ENCODE assay signal across 8 mouse cellular contexts in the genomic region with DNA sequence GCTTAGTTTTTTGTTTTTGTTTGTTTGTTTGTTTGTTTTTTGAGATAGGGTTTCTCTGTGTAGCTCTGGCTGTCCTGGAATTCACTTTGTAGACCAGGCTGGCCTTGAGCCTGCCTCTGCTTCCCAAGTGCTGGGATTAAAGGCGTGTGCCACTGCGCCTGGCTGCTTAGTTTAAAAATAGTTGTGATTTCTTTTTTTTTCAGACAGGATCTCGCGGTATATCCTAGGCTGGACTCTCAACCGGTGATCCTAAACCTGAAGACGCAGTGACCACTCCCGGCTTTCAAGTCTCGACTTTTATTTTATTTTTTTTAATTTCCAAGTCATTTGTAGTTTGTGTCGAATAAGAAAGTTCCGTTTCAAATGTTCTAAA. TPM values are rescaled to one million over a fixed set of nuclear protein-coding genes. Genes with fewer than 3 reads are reported as not detected.
A peak's percentile ranks its signal among the peaks of the same experiment; 100 is the strongest.
DNase-seq lines count a peak whose midpoint lies in the region; ATAC-seq and TF ChIP-seq lines count a peak whose summit lies in the region.

No protein-coding gene starts in this region.

- no peak for TF ChIP-seq RAD21 in CH12.LX (IDR thresholded peaks at IDR 0.05; ENCODE audit: low read depth, low read length)

- H3K9ac ChIP-seq in CH12.LX (ENCODE audit: insufficient read depth, low read depth), result no peak overlapping the region
- no peak overlapping the region for H3K9ac ChIP-seq in intestine, postnatal 0 days (ENCODE audit: low read depth, low read length)
- no peak overlapping the region for H3K9ac ChIP-seq in midbrain, embryonic 15.5 days

- no peak overlapping the region for H3K27ac ChIP-seq in CH12.LX (ENCODE audit: insufficient read depth, low read depth)
- H3K27ac ChIP-seq in intestine, postnatal 0 days (ENCODE audit: low read depth, low read length), result peak overlapping the region; percentile 84; the same call in 1 of the 2 replicates
- no peak overlapping the region for H3K27ac ChIP-seq in midbrain, embryonic 15.5 days

- H3K4me2 ChIP-seq in CH12.LX (ENCODE audit: insufficient read depth, low read depth, poor library complexity, severe bottlenecking), result peak overlapping the region; percentile 45; the same call in 1 of the 2 replicates
- H3K4me2 ChIP-seq in intestine, postnatal 0 days (replicated peaks; ENCODE audit: low read depth), result peak overlapping the region; percentile 55
- H3K4me2 ChIP-seq in midbrain, embryonic 15.5 days, result peak overlapping the region; percentile 52

- H3K27me3 ChIP-seq in CH12.LX (replicated peaks), result no peaks in the 10 kb centered on the region
- no peaks in the 10 kb centered on the region for H3K27me3 ChIP-seq in erythroblast, embryonic 14.5 days (ENCODE audit: control insufficient read depth)
- H3K27me3 ChIP-seq in intestine, postnatal 0 days (replicated peaks; ENCODE audit: control insufficient read depth, insufficient read depth, low read length), result no peaks in the 10 kb centered on the region
- no peaks in the 10 kb centered on the region for H3K27me3 ChIP-seq in midbrain, embryonic 15.5 days (replicated peaks)

- in situ Hi-C loops in CH12.LX (cut with MboI; ENCODE audit: low pct_ligation_motif_present, low pct_unique_long_range_greater_than_20kb, low sequenced_read_pairs), result no loop called here

- peak overlapping the region in 1 of 3 experiments; percentile 50 for H3K4me3 ChIP-seq in CH12.LX (replicated peaks in 1 of 3; ENCODE audit: low read depth in 2 of 3, low read length in 2 of 3, poor library complexity in 1 of 3)
- peak overlapping the region; percentile 72 for H3K4me3 ChIP-seq in erythroblast, embryonic 14.5 days (replicated peaks)
- H3K4me3 ChIP-seq in intestine, postnatal 0 days (ENCODE audit: low read depth, low read length), result peak overlapping the region; percentile 37
- peak overlapping the region; percentile 64 for H3K4me3 ChIP-seq in midbrain, embryonic 15.5 days

- intact Hi-C loops in gastrocnemius, postnatal 14 days (cut with DNase I; ENCODE audit: low total_unique reads), result no loop called here

- WGBS in intestine, postnatal 0 days, result 20% methylated on average over 10 of the region's 10 CpGs
- 14% methylated on average over 10 of the region's 10 CpGs for WGBS in midbrain, embryonic 15.5 days

- no peak for TF ChIP-seq EP300 in CH12.LX (IDR thresholded peaks at IDR 0.05; ENCODE audit: low read length)

- no peaks in the 10 kb centered on the region for H3K36me3 ChIP-seq in CH12.LX (replicated peaks in 1 of 2; ENCODE audit: control insufficient read depth in 1 of 2, insufficient read depth in 1 of 2, low read length in 1 of 2)
- H3K36me3 ChIP-seq in erythroblast, embryonic 14.5 days (ENCODE audit: control insufficient read depth), result no peaks in the 10 kb centered on the region
- no peaks in the 10 kb centered on the region for H3K36me3 ChIP-seq in intestine, postnatal 0 days (ENCODE audit: control insufficient read depth, insufficient read depth)
- no peaks in the 10 kb centered on the region for H3K36me3 ChIP-seq in midbrain, embryonic 15.5 days (replicated peaks)

- peak; percentile 22 for DNase-seq in gastrocnemius, adult 18-20 months (ENCODE audit: low spot score)
- DNase-seq in gastrocnemius, postnatal 14 days, result no peak
- no peak for DNase-seq in CH12.LX (ENCODE audit: extremely low read depth)
- no peak for DNase-seq in spleen, adult 12 weeks (ENCODE audit: low spot score)
- DNase-seq in frontal cortex, postnatal 14 days (ENCODE audit: low spot score in 2 of 2), result no peak

- TF ChIP-seq CTCF in CH12.LX (conservative IDR thresholded peaks at IDR 0.05 in 1 of 2, IDR thresholded peaks at IDR 0.05 in 1 of 2; ENCODE audit: low read depth in 2 of 2, low read length in 2 of 2), result no peak
- no peak for TF ChIP-seq CTCF in intestine, postnatal 0 days (IDR thresholded peaks at IDR 0.05; ENCODE audit: low read depth)

- TF ChIP-seq POLR2A in CH12.LX (IDR thresholded peaks at IDR 0.05; ENCODE audit: low read depth, low read length), result no peak

- dilution Hi-C loops in CH12.LX (cut with MboI; ENCODE audit: extremely low pct_ligation_motif_present, extremely low pct_unique_long_range_greater_than_20kb, low sequenced_read_pairs), result no loop called here

- no peaks in the 10 kb centered on the region for H3K79me2 ChIP-seq in CH12.LX (replicated peaks; ENCODE audit: control insufficient read depth, extremely low read depth, insufficient read depth, poor library complexity, severe bottlenecking)

- H3K4me1 ChIP-seq in CH12.LX (ENCODE audit: control insufficient read depth in 1 of 2, insufficient read depth in 2 of 2), result peaks cover 0 to 2% of the 10 kb centered on the region in 2 experiments; a peak in 2 of 4 replicates
- H3K4me1 ChIP-seq in erythroblast, embryonic 14.5 days (ENCODE audit: control insufficient read depth), result peaks cover 7% of the 10 kb centered on the region
- H3K4me1 ChIP-seq in intestine, postnatal 0 days (replicated peaks; ENCODE audit: control insufficient read depth, insufficient read depth, low read length), result no peaks in the 10 kb centered on the region
- H3K4me1 ChIP-seq in midbrain, embryonic 15.5 days, result no peaks in the 10 kb centered on the region

- no peaks in the 10 kb centered on the region for H3K9me3 ChIP-seq in CH12.LX (replicated peaks; ENCODE audit: low read length)
- H3K9me3 ChIP-seq in erythroblast, embryonic 14.5 days (ENCODE audit: control insufficient read depth, low read length), result no peaks in the 10 kb centered on the region
- H3K9me3 ChIP-seq in intestine, postnatal 0 days (ENCODE audit: control insufficient read depth), result no peaks in the 10 kb centered on the region
- H3K9me3 ChIP-seq in midbrain, embryonic 15.5 days, result no peaks in the 10 kb centered on the region

- ATAC-seq in intestine, postnatal 0 days, result peak; percentile 55; the same call in 1 of the 2 replicates
- peak; percentile 71 for ATAC-seq in midbrain, embryonic 15.5 days (replicated peaks)

TF ChIP-seq in CH12.LX, 34 proteins besides CTCF, POLR2A, EP300 and RAD21:
- TF ChIP-seq SIN3A (IDR thresholded peaks at IDR 0.05; ENCODE audit: low read length) (no peak), NRF1 (IDR thresholded peaks at IDR 0.05; ENCODE audit: low read depth, low read length) (no peak), CHD1 (IDR thresholded peaks at IDR 0.05; ENCODE audit: low read depth, low read length) (no peak), MXI1 (IDR thresholded peaks at IDR 0.05; ENCODE audit: low read depth, low read length) (no peak), CHD2 (IDR thresholded peaks at IDR 0.05; ENCODE audit: low read length) (peak; percentile 70; the same call in 1 of the 2 replicates)

RNA-seq across cellular contexts. Expression of gene Lamp2, which starts 16.9 kb away (rescaled TPM):
- 10 to 100 TPM; 53.7 to 60.4 TPM for total RNA-seq in gastrocnemius, adult 18-20 months (2021)
- total RNA-seq in gastrocnemius, postnatal 14 days (2021), result 10 to 100 TPM; 77.5 to 84.6 TPM
- total RNA-seq in CH12.LX (2012; rRNA removed) (32.1 and 35.3 TPM in 2 replicates), CH12.LX (2014; rRNA removed) (66.2 and 72.9 TPM in 2 replicates)
- 65.5 and 79.9 TPM in 2 replicates for polyA plus RNA-seq in CH12.LX (2012; ENCODE audit: insufficient read length, low read depth)
- 0.10 and 0.18 TPM in 2 replicates for polyA plus RNA-seq in erythroblast, embryonic 14.5 days (2012)
- 329 and 355 TPM in 2 replicates for polyA plus RNA-seq in intestine, postnatal 0 days (2015; fragmentation: Nextera tagmentation; extraction: Ambion mirVana)
- polyA plus RNA-seq in midbrain, embryonic 15.5 days (2015; fragmentation: Nextera tagmentation; extraction: Ambion mirVana), result 52.0 and 53.6 TPM in 2 replicates

Comparison
In these comparisons a context has a peak if more than half of its experiments do, and no peak if none do; other contexts are left out.
1. RNA of gene Lamp2, which starts 16.9 kb away (polyA plus RNA-seq): 329 to 355 TPM in intestine, postnatal 0 days, 65.5 to 79.9 TPM in CH12.LX and 52.0 to 53.6 TPM in midbrain, embryonic 15.5 days; 0.10 to 0.18 TPM in erythroblast, embryonic 14.5 days; every median in the first group is over 10 times any median in the second.
2. Peak in every context shown above with its lines, with median percentiles within 50 percentile points of each other: H3K4me2 ChIP-seq.